Mouse (Mus musculus) liver, embryonic 13.5 days (tissue): Measurements from ENCODE around the gene Rbfox1. TPM values are rescaled to one million over a fixed set of nuclear protein-coding genes. Genes with fewer than 3 reads are reported as not detected.

Source experiments
- ATAC-seq: fragments of 200-750 bp; cut with Nextera tagmentation; 2 replicates; pipeline ENCODE4 v1.8.0; 2017; ENCODE audit warnings: low read depth, mild to moderate bottlenecking, moderate number of reproducible peaks, moderate library complexity
- DNase-seq: peaks from one replicate; pipeline ENCODE4 v3.0.0; 2022
- H3K27ac ChIP-seq: fragments of 300-500 bp; sonication (generic); 2 replicates; pipeline ENCODE4 v1.5.1; 2015; ENCODE audit warnings: moderate library complexity, mild to moderate bottlenecking, inconsistent platforms
- H3K27me3 ChIP-seq: fragments of 300-500 bp; sonication (generic); 2 replicates; pipeline ENCODE4 v1.6.1; 2015; ENCODE audit warnings: mild to moderate bottlenecking, inconsistent platforms
- H3K36me3 ChIP-seq: fragments of 300-500 bp; sonication (generic); 2 replicates; pipeline ENCODE4 v1.6.1; 2015; ENCODE audit warnings: mild to moderate bottlenecking, inconsistent platforms
- H3K4me1 ChIP-seq: fragments of 300-500 bp; sonication (generic); replicated peaks from 2 replicates; pipeline ENCODE4 v1.6.1; 2015; ENCODE audit warnings: inconsistent platforms
- H3K4me2 ChIP-seq: fragments of 300-500 bp; sonication (generic); 2 replicates; pipeline ENCODE4 v1.6.1; 2015; ENCODE audit warnings: inconsistent platforms, mild to moderate bottlenecking, moderate library complexity
- H3K4me3 ChIP-seq: fragments of 300-500 bp; sonication (generic); replicated peaks from 2 replicates; pipeline ENCODE4 v1.5.1; 2015; ENCODE audit warnings: mild to moderate bottlenecking, inconsistent platforms
- H3K9ac ChIP-seq: fragments of 300-500 bp; sonication (generic); 2 replicates; pipeline ENCODE4 v1.6.1; 2015; ENCODE audit warnings: mild to moderate bottlenecking, inconsistent platforms
- H3K9me3 ChIP-seq: fragments of 300-500 bp; sonication (generic); replicated peaks from 2 replicates; pipeline ENCODE4 v1.6.1; 2016; ENCODE audit warnings: inconsistent platforms
- WGBS: fragments of 180-500 bp; shearing (Covaris S2); methylation state at CpG from one replicate; pipeline ENCODE4 v1.1.7; 2015; ENCODE audit not compliant: insufficient replicate concordance; 5-methylcytosine and 5-hydroxymethylcytosine counted together
- polyA plus RNA-seq: library from polyadenylated mRNA; unstranded; fragments of >200 nt; fragmentation: Nextera tagmentation; extraction: Ambion mirVana; gene quantifications from 2 replicates; pipeline ENCODE4 v1.2.1, GENCODE M21; 2015

Rbfox1 gene
- polyA plus RNA-seq: 0.29 and 0.34 TPM in 2 replicates

GRCm38 (mm10) chr16:5884746-5885689, at the start of gene Rbfox1:
TSS of gene Rbfox1 (plus strand) at chr16:5885355.
- Histone ChIP-seq H3K36me3 (no peaks in the 10 kb centered on the region), H3K27me3 (peaks cover 24% of the 10 kb centered on the region), H3K27ac (no peak within 1 kb of the TSS), H3K4me1 (no peaks in the 10 kb centered on the region), H3K4me2 (no peak within 1 kb of the TSS), H3K9ac (no peak within 1 kb of the TSS), H3K9me3 (no peaks in the 10 kb centered on the region), H3K4me3 (no peak within 1 kb of the TSS)
- 2% methylated on average over 66 of the region's 69 CpGs for WGBS
- DNase-seq (no peak), ATAC-seq (no peak)

DNA sequence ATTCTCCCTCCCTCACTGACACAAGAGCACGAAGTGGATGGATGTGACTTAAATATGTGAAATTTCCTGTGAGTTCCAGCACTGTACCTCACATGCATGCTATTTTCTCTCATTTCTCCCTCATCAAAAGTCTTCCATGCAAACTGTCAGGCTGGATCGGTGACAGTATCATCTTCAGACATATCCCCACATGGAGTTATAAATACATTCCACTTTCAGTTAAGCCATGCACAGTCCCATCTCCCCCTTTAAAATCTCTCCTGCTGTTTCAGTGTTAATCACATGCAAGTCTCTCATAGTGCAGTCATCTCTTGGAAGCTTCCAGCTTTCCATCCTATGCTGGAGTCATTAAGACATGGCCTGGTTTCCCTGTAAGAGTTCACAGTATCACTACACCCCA, 48.4 kb upstream of the Rbfox1 start:
- Histone ChIP-seq H3K9ac (no peak overlapping the region), H3K4me2 (no peak overlapping the region), H3K9me3 (0 out of 2 replicates have a peak, but pooled peaks cover 2% of the 10 kb centered on the region), H3K36me3 (no peaks in the 10 kb centered on the region), H3K27ac (no peak overlapping the region), H3K27me3 (no peaks in the 10 kb centered on the region), H3K4me3 (no peak overlapping the region), H3K4me1 (no peaks in the 10 kb centered on the region)
- WGBS: 65% methylated on average over 2 of the region's 2 CpGs
- ATAC-seq (no peak), DNase-seq (no peak)

DNA sequence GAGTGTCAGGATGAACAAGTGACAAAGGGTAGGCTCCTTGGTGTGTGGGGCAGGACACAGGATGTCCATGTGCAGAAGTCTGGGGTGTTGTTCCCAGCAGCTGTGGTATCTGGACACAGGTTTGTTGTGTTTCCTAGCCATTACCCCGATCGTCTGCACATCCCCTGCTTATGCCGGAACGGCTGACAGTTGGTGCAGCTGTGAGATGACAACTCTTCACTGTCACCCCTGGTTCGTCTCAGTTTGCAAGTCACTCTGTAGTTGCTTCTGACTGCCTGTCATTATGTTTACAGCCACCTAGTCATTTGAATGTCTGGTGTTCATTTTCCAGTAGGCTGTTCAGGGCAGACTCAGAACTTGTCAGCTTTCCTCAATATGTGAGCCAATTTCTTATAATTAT, 44.0 kb upstream of the Rbfox1 start:
- H3K4me2 ChIP-seq: no peak overlapping the region
- no peaks in the 10 kb centered on the region for H3K4me1 ChIP-seq
- no peak overlapping the region for H3K9ac ChIP-seq
- no peak overlapping the region for H3K4me3 ChIP-seq
- H3K27me3 ChIP-seq: no peaks in the 10 kb centered on the region
- H3K36me3 ChIP-seq: no peaks in the 10 kb centered on the region
- ATAC-seq (no peak), DNase-seq (no peak)
- 63% methylated on average over 5 of the region's 5 CpGs for WGBS
- H3K9me3 ChIP-seq: no peaks in the 10 kb centered on the region
- no peak overlapping the region for H3K27ac ChIP-seq

DNA sequence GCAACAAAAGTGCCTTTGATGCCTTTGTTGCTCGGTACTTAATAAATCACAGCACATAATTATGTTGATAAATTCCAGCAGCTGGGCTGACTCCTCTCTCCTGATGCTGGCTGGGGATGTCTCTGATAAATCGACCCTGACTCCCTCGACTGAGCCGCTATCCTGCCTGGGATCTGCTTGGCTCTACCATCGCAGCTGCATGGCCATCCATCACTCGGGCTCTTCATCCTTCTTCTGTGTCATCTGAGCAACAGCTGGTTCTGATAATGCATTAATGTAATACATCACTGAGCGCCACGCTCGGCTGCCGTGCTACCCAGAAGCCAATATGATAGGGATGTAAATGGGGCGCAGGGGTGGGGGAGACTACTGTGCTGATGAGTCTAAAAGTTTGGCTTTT, 39.5 kb upstream of the Rbfox1 start:
- H3K4me1 ChIP-seq: no peaks in the 10 kb centered on the region
- no peak overlapping the region for H3K9ac ChIP-seq
- no peaks in the 10 kb centered on the region for H3K27me3 ChIP-seq
- H3K27ac ChIP-seq: no peak overlapping the region
- 62% methylated on average over 11 of the region's 11 CpGs for WGBS
- H3K4me3 ChIP-seq: no peak overlapping the region
- no peaks in the 10 kb centered on the region for H3K36me3 ChIP-seq
- H3K9me3 ChIP-seq: no peaks in the 10 kb centered on the region
- DNase-seq (no peak), ATAC-seq (no peak)
- H3K4me2 ChIP-seq: no peak overlapping the region

- Histone ChIP-seq H3K27ac (no peak overlapping the region), H3K4me3 (no peak overlapping the region), H3K4me1 (no peaks in the 10 kb centered on the region), H3K36me3 (no peaks in the 10 kb centered on the region), H3K4me2 (no peak overlapping the region), H3K9ac (no peak overlapping the region), H3K9me3 (no peaks in the 10 kb centered on the region), H3K27me3 (no peaks in the 10 kb centered on the region)
- 78% methylated on average over 2 of the region's 2 CpGs for WGBS
- ATAC-seq (no peak), DNase-seq (no peak)
Observed at GRCm38 (mm10) chr16:5853055-5853454, 32.1 kb upstream of the Rbfox1 start.

- no peaks in the 10 kb centered on the region for H3K36me3 ChIP-seq
- ATAC-seq (no peak), DNase-seq (no peak)
- H3K4me1 ChIP-seq: no peaks in the 10 kb centered on the region
- no peaks in the 10 kb centered on the region for H3K9me3 ChIP-seq
- H3K4me2 ChIP-seq: no peak overlapping the region
- 86% methylated on average over 4 of the region's 4 CpGs for WGBS
- no peak overlapping the region for H3K27ac ChIP-seq
- H3K4me3 ChIP-seq: no peak overlapping the region
- no peaks in the 10 kb centered on the region for H3K27me3 ChIP-seq
- no peak overlapping the region for H3K9ac ChIP-seq
Observed at GRCm38 (mm10) chr16:5864350-5864749, 20.8 kb upstream of the Rbfox1 start.

GRCm38 (mm10) chr16:5866966-5867365, 18.2 kb upstream of the Rbfox1 start:
- no peak overlapping the region for H3K4me2 ChIP-seq
- H3K4me3 ChIP-seq: no peak overlapping the region
- DNase-seq (no peak), ATAC-seq (no peak)
- no peaks in the 10 kb centered on the region for H3K9me3 ChIP-seq
- WGBS: 57% methylated on average over 1 of the region's 1 CpGs
- H3K4me1 ChIP-seq: no peaks in the 10 kb centered on the region
- no peak overlapping the region for H3K9ac ChIP-seq
- no peak overlapping the region for H3K27ac ChIP-seq
- no peaks in the 10 kb centered on the region for H3K27me3 ChIP-seq
- no peaks in the 10 kb centered on the region for H3K36me3 ChIP-seq

DNA sequence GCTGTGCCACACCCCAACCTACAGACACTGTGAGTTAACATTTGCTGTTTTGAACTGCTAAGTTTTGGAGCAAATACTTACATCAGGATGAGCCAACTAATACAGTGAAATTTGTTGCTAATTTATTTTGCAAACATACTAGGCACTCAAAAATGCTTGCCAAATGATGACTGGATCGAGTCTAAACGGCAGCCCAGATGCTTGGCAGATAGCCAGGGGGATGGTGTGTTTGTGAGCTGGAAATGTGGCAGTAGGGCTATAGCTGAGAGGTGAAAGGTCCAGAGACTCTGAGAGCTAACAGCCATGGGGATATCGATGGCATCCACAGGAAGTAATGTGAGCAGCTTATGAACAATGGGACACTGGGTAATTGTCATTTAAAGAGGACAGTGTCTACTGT, 14.8 kb upstream of the Rbfox1 start:
- no peak for DNase-seq
- no peak overlapping the region for H3K4me2 ChIP-seq
- H3K9ac ChIP-seq: no peak overlapping the region
- H3K27me3 ChIP-seq: no peaks in the 10 kb centered on the region
- H3K4me3 ChIP-seq: no peak overlapping the region
- H3K27ac ChIP-seq: no peak overlapping the region
- no peaks in the 10 kb centered on the region for H3K36me3 ChIP-seq
- no peaks in the 10 kb centered on the region for H3K4me1 ChIP-seq
- no peak for ATAC-seq
- 46% methylated on average over 3 of the region's 3 CpGs for WGBS
- H3K9me3 ChIP-seq: no peaks in the 10 kb centered on the region

GRCm38 (mm10) chr16:5881820-5882219, 3.3 kb upstream of the Rbfox1 start:
- Histone ChIP-seq H3K27ac (no peak overlapping the region), H3K9ac (no peak overlapping the region), H3K36me3 (no peaks in the 10 kb centered on the region), H3K9me3 (no peaks in the 10 kb centered on the region), H3K4me3 (no peak overlapping the region), H3K4me2 (no peak overlapping the region), H3K27me3 (peaks cover 24% of the 10 kb centered on the region), H3K4me1 (no peaks in the 10 kb centered on the region)
- WGBS: 0% methylated on average over 4 of the region's 4 CpGs
- DNase-seq (peak; percentile 1), ATAC-seq (no peak)

DNA sequence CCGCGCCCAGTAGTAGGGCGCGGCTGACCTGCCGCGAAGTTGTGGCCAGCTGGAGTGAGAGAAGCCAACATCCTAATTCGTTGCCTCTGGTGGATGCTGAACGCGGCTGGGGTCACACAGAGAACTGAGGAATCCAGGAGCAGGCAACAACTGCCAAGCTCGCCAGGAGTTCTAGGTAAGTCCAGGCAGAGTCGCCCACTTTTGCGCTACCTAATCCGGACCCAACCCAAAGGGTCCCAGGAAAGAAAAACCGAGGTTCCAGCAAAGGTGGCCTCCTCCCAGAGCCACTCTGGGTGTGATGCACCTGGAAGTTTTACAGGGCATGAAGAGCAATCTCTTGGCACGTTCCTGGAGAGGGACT, 515 bp downstream of the Rbfox1 start:
- Histone ChIP-seq H3K9ac (no peak overlapping the region), H3K4me2 (no peak overlapping the region), H3K4me3 (no peak overlapping the region), H3K27ac (no peak overlapping the region), H3K9me3 (no peaks in the 10 kb centered on the region), H3K4me1 (no peaks in the 10 kb centered on the region), H3K27me3 (peaks cover 24% of the 10 kb centered on the region), H3K36me3 (no peaks in the 10 kb centered on the region)
- WGBS: 7% methylated on average over 15 of the region's 15 CpGs
- DNase-seq (no peak), ATAC-seq (no peak)

DNA sequence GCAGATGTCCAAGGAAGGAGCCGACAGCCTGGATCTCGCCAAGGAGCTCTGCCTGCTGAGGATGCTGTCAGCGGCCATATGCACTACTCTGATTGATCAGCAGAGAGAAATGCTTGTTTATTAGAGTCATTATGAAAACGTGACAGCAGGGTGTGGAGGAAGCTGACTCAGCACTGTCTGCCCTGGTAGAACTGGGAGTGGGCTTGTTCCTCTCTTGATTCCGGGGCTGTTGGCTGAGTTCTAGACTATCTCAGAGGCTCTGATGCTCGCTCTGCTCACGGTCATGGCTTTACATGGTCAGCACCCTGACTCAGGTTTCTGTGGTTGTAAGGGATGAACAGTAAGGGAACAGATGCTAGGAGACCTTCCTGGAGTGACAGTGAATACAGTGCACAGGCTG, 10.4 kb downstream of the Rbfox1 start:
- Histone ChIP-seq H3K4me2 (no peak overlapping the region), H3K4me1 (no peaks in the 10 kb centered on the region), H3K36me3 (no peaks in the 10 kb centered on the region), H3K9me3 (no peaks in the 10 kb centered on the region), H3K27me3 (no peaks in the 10 kb centered on the region), H3K9ac (no peak overlapping the region), H3K27ac (no peak overlapping the region), H3K4me3 (no peak overlapping the region)
- 58% methylated on average over 7 of the region's 7 CpGs for WGBS
- ATAC-seq (no peak), DNase-seq (no peak)

DNA sequence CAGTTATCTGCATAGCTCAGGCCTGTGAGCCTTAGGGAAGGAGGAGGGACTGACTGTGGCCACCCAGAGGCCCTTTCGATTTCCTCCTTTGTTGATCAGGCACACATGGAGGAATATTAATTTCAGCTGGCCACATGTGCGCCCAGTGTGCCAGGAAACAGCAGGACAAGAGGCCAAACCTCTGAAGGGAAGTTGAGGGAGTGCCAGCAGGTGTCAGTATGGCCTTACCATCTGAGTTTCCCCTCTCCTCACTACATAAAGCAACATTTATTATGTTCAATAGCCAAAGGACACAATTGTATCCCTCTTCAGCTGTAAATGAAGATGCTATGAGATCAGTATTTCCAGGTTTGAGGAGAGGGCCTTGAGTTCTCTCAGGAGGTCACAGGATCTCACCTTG, 13.2 kb downstream of the Rbfox1 start:
- no peak for DNase-seq
- no peaks in the 10 kb centered on the region for H3K36me3 ChIP-seq
- H3K4me1 ChIP-seq: no peaks in the 10 kb centered on the region
- no peak overlapping the region for H3K27ac ChIP-seq
- ATAC-seq: no peak
- no peak overlapping the region for H3K9ac ChIP-seq
- no peak overlapping the region for H3K4me2 ChIP-seq
- H3K27me3 ChIP-seq: no peaks in the 10 kb centered on the region
- WGBS: 28% methylated on average over 2 of the region's 2 CpGs
- H3K4me3 ChIP-seq: no peak overlapping the region
- no peaks in the 10 kb centered on the region for H3K9me3 ChIP-seq
